Mouse (Mus musculus) liver, embryonic 14.5 days (tissue): ENCODE data around the gene Phf10. TPM values are rescaled to one million over a fixed set of nuclear protein-coding genes. Genes with fewer than 3 reads are reported as not detected.
A peak's percentile ranks its signal among the peaks of the same experiment; 100 is the strongest.
"Not testable (repeated sequence)": the region's sequence is repeated elsewhere in the genome, so short reads cannot be mapped to it uniquely, and the experiment has no call there.

ENCODE experiments used
- ATAC-seq: fragments of 200-750 bp; cut with Nextera tagmentation; 2 replicates; pipeline ENCODE4 v1.8.0; 2017; ENCODE audit warnings: moderate number of reproducible peaks, mild to moderate bottlenecking, moderate library complexity; ENCODE audit not compliant: insufficient read depth
- DNase-seq, 3 experiments: peaks; one replicate each; pipeline ENCODE4 v3.0.0-alpha.2; 2012 to 2013; ENCODE audit warnings: low read depth in 3 of 3, low spot score in 3 of 3
- H3K27ac ChIP-seq: fragments of 300-500 bp; sonication (generic); 2 replicates; pipeline ENCODE4 v1.5.1; 2014; ENCODE audit warnings: moderate library complexity, mild to moderate bottlenecking, control low read depth, inconsistent platforms
- H3K27me3 ChIP-seq: fragments of 300-500 bp; sonication (generic); 2 replicates; pipeline ENCODE4 v1.6.1; 2014; ENCODE audit warnings: mild to moderate bottlenecking, low read length, moderate library complexity; ENCODE audit not compliant: control insufficient read depth, insufficient read depth
- H3K36me3 ChIP-seq: fragments of 300-500 bp; sonication (generic); replicated peaks from 2 replicates; pipeline ENCODE4 v1.6.1; 2014; ENCODE audit warnings: low read depth; ENCODE audit not compliant: control insufficient read depth, insufficient read depth
- H3K4me1 ChIP-seq, 2 experiments: fragments of 200-500 bp in 1 of 2; fragments of 300-500 bp in 1 of 2; sonication (generic) in 1 of 2; replicated peaks; 2 replicates each; pipeline ENCODE4 v1.6.1; 2012 to 2014; ENCODE audit warnings: antibody characterized with exemption in 1 of 2, inconsistent platforms in 1 of 2, low read length in 1 of 2; ENCODE audit not compliant: control insufficient read depth in 2 of 2, insufficient read depth in 2 of 2
- H3K4me2 ChIP-seq: fragments of 300-500 bp; sonication (generic); 2 replicates; pipeline ENCODE4 v1.6.1; 2014; ENCODE audit warnings: low read depth, mild to moderate bottlenecking, control low read depth, moderate library complexity
- H3K4me3 ChIP-seq, 2 experiments: fragments of 200-500 bp in 1 of 2; fragments of 300-500 bp in 1 of 2; sonication (generic) in 1 of 2; 2 replicates each; pipeline ENCODE4 v1.5.1; 2012 to 2014; ENCODE audit warnings: low read depth in 2 of 2, low read length in 2 of 2, mild to moderate bottlenecking in 2 of 2, control low read depth in 1 of 2, inconsistent platforms in 1 of 2, moderate library complexity in 1 of 2; ENCODE audit not compliant: insufficient read depth in 1 of 2
- H3K9ac ChIP-seq: fragments of 300-500 bp; sonication (generic); replicated peaks from 2 replicates; pipeline ENCODE4 v1.6.1; 2014; ENCODE audit warnings: mild to moderate bottlenecking, control low read depth, moderate library complexity
- H3K9me3 ChIP-seq: fragments of 300-500 bp; sonication (generic); 2 replicates; pipeline ENCODE4 v1.6.1; 2016; ENCODE audit warnings: low read length, mixed read lengths; ENCODE audit not compliant: control insufficient read depth
- CTCF ChIP-seq: IDR thresholded peaks from 2 replicates; pipeline ENCODE4 v1.5.1; 2016; ENCODE audit warnings: antibody characterized with exemption, low read depth, control low read depth
- EP300 ChIP-seq: IDR thresholded peaks from 2 replicates; pipeline ENCODE4 v1.6.1; 2016; ENCODE audit warnings: antibody characterized with exemption, low read depth
- WGBS: fragments of 180-500 bp; shearing (Covaris S2); extraction: QIAGEN DNeasy Blood & Tissue Kit; methylation state at CpG from one replicate; pipeline ENCODE4 v1.1.7; 2014; ENCODE audit not compliant: insufficient replicate concordance; 5-methylcytosine and 5-hydroxymethylcytosine counted together
- polyA plus RNA-seq, 2 experiments: library from polyadenylated mRNA; depleted of rRNA in 1 of 2; stranded (reverse) in 1 of 2; unstranded in 1 of 2; fragments of >200 nt; fragmentation: Nextera tagmentation in 1 of 2; extraction: Ambion mirVana in 1 of 2; gene quantifications; 2 replicates each; pipeline versions ENCODE4 v1.2.1 to v1.2.3; 2012 to 2014

The Phf10 gene
- polyA plus RNA-seq, 2 experiments, result 82.6 to 111 TPM

DNA sequence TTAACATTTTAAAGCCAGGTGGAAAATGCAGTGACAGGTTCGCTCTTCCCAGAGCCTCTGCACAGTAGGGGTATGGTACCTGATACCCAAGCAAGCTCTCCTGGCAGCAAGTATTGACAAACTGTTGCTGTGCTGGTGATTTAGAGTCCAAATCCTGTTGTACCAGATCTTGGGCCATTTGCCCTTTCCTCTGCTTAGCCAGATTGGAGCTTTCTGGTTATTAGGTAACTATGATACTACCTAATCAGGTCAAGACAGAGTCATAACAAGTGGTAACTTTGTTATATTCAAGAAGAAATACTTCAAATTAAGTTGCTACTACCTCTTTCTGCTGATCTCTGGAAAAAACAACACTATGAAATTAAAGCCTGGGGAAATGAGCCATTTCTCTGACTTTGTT is 16.5 kb downstream of the Phf10 start:
- no peak for DNase-seq
- WGBS, result 91% methylated on average over 1 of the region's 1 CpGs

DNA sequence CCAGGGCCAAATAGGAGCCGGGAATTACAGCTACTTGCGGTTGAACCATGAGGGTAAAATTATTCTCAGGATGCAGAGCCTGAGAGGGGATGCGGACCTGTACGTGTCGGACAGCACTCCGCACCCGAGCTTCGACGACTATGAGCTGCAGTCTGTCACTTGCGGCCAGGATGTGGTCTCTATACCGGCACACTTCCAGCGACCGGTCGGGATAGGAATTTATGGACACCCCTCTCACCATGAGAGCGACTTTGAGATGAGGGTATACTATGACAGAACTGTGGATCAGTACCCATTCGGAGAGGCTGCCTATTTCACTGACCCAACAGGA is 17.4 kb downstream of the Phf10 start:
- Histone ChIP-seq H3K9me3 (no peaks in the 10 kb centered on the region), H3K27ac (no peak overlapping the region; the same call in 1 of the 2 replicates), H3K4me3 (peak overlapping the region; percentile 82 to 88), H3K4me1 (peaks cover 7 to 9% of the 10 kb centered on the region in 2 experiments; a peak in 3 of 4 replicates), H3K9ac (peak overlapping the region; percentile 78), H3K36me3 (peaks cover 28% of the 10 kb centered on the region), H3K27me3 (no peaks in the 10 kb centered on the region), H3K4me2 (peak overlapping the region; percentile 71)
- ATAC-seq, result peak; percentile 11
- DNase-seq, result no peak
- TF ChIP-seq EP300, result no peak
- TF ChIP-seq CTCF, result no peak
- WGBS, result 13% methylated on average over 16 of the region's 16 CpGs

More for the DNA sequence above, 16.5 kb downstream of the Phf10 start:
- H3K9ac ChIP-seq, result peak overlapping the region; percentile 21; the same call in 1 of the 2 replicates
- H3K9me3 ChIP-seq, result no peaks in the 10 kb centered on the region
- peaks cover 34% of the 10 kb centered on the region for H3K36me3 ChIP-seq
- H3K27ac ChIP-seq, result no peak overlapping the region
- H3K4me1 ChIP-seq, result peaks cover 7 to 9% of the 10 kb centered on the region in 2 experiments; a peak in 3 of 4 replicates
- no peak overlapping the region for H3K4me3 ChIP-seq
- no peaks in the 10 kb centered on the region for H3K27me3 ChIP-seq
- no peak for ATAC-seq
- TF ChIP-seq CTCF (no peak), EP300 (no peak)
- peak overlapping the region; percentile 71 for H3K4me2 ChIP-seq

DNA sequence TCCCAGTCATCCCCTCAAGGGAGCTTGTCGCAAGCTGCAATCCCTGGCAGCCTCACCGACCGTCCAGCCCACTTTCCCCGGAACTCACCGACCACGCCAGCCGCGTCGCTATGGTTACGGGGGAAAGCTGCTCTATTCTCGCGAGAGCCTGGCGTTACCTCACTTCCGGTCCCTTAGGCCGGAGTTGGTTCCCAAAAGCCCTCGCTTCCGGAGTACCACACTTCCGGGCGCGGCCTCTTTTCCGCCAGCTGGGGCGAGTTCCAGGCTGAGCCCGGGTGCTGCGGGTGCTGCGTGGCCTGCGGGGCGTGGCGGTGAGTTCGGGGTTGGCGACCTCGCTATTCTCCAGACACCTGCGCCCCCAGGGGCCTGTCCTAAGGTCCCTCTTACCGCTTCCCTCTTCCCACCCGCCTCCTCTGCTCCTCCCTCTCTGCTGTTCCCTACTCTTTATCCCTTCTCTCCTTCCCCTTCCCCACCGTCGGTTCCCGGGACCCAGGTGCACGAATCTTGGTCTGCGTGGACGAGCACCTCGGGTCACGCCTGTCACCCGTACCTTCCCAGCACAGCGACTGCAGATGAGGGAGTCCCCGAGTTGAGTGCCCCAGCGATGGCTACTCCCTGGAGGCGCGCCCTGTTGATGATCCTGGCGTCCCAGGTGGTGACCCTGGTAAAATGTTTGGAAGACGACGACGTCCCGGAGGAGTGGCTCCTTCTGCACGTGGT is 17.9 kb downstream of the Phf10 start, which contains the start of the genes Wdr27 and 1600012H06Rik:
TSS of gene Wdr27 (minus strand) at position 150 of the 720 bp plus-strand sequence.
TSS of gene 1600012H06Rik (plus strand) at position 176 of the 720 bp plus-strand sequence.
- peaks cover 7 to 9% of the 10 kb centered on the region in 2 experiments; a peak in 3 of 4 replicates for H3K4me1 ChIP-seq
- peak; percentile 98 for DNase-seq
- no peaks in the 10 kb centered on the region for H3K27me3 ChIP-seq
- under 1% methylated on average over 54 of the region's 54 CpGs for WGBS
- peak; percentile 97 for ATAC-seq
- H3K36me3 ChIP-seq, result peaks cover 23% of the 10 kb centered on the region
- H3K4me3 ChIP-seq, result peak within 1 kb of the TSS; percentile 82 to 88
- H3K27ac ChIP-seq, result peak within 1 kb of the TSS; percentile 50
- peak within 1 kb of the TSS; percentile 71 for H3K4me2 ChIP-seq
- peak; percentile 84 for TF ChIP-seq EP300
- TF ChIP-seq CTCF, result peak; percentile 11; the same call in 1 of the 2 replicates
- no peaks in the 10 kb centered on the region for H3K9me3 ChIP-seq
- peak within 1 kb of the TSS; percentile 78 for H3K9ac ChIP-seq

DNA sequence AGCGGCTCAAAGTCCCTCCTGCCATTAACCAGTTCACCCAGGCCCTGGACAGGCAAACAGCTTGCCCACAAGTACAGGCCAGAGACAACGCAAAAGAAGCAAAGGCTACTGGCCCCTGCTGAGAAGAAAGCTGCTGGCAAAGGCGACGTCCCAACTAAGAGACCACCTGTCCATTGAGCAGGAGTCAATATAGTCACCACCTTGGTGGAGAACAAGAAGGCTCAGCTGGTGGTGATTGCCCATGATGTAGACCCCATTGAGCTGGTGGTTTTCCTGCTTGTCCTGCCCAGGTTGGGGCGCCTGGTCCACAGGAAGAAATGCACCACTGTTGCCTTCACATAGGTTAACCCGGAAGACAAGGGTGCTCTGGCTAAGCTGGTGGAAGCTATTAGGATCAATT is 18.9 kb downstream of the Phf10 start:
- Histone ChIP-seq H3K9ac (peak overlapping the region; percentile 66), H3K4me2 (peak overlapping the region; percentile 71), H3K36me3 (peaks cover 20% of the 10 kb centered on the region), H3K4me3 (peak overlapping the region in 1 of 2 experiments; percentile 88; a peak in 2 of 4 replicates)
- 61% methylated on average over 6 of the region's 6 CpGs for WGBS
- not testable (repeated sequence) for H3K27ac ChIP-seq, H3K27me3 ChIP-seq, ATAC-seq, H3K4me1 ChIP-seq, H3K9me3 ChIP-seq, DNase-seq

DNA sequence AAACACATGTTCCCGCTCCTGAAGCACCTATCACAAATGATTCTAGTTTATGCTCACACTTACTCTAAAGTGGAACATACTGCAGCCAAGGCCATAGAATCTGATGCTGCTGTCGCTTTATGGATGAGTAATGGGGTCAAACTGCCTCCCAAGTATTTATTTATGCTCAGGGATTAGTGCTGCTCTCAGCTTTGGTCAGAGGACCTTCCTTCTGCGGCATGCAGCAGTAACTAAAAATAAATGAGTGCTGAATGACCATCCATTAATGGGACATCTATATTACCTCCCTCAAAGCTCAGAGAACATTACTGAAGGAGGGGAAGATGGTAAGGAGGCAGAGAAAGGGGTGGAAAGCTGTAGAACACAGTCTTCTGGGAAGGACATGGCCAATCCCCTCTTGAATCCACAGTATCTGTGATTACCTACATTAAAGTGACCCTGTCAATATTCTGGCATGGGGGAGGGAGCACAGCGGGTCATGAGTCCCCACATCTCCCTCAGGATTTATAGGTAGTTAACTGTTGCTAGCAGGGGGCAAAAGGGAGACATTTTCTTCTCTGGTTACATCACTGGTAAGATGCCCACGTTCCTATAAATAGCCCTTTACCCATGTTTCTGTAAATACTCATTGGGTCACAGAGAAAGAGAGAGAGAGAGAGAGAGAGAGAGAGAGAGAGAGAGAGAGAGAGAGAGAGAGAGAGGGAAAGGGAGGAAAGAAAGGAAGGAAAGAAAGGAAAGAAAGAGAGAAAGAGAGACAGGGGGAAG is 25.1 kb downstream of the Phf10 start:
- Histone ChIP-seq H3K27ac (no peak overlapping the region), H3K4me1 (no peaks in the 10 kb centered on the region), H3K27me3 (no peaks in the 10 kb centered on the region), H3K9ac (no peak overlapping the region), H3K4me2 (no peak overlapping the region), H3K36me3 (no peaks in the 10 kb centered on the region), H3K9me3 (no peaks in the 10 kb centered on the region), H3K4me3 (no peak overlapping the region)
- 51% methylated on average over 5 of the region's 5 CpGs for WGBS
- ATAC-seq (no peak), DNase-seq (no peak)
- no peak for TF ChIP-seq EP300
- TF ChIP-seq CTCF, result no peak

DNA sequence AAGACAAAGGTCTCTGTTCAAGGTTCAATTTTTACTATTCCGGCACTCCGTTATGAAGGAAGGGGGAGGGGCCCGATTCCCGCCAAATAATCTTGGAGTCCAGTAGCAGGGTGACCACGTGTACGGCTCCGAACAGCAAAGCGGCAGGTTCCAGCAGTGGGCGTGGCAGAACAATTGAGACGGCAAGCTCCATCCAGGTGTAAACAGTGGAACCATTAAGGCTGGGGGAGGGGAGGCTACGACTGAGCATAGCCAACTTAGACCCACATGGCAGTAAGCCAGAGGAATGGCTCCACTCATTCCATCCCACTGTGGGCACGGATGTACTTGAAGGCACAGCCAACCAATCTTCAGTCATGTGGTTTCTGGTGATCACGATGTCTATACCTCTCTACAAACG is 25.8 kb downstream of the Phf10 start:
- not testable (repeated sequence) for H3K4me2 ChIP-seq, H3K4me1 ChIP-seq, H3K27me3 ChIP-seq, H3K9ac ChIP-seq, ATAC-seq, H3K36me3 ChIP-seq, H3K9me3 ChIP-seq, DNase-seq, H3K27ac ChIP-seq, H3K4me3 ChIP-seq
- 71% methylated on average over 14 of the region's 14 CpGs for WGBS
